Mouse (Mus musculus) C2C12 (cell line): ENCODE data around the gene Ttll10. TPM values are rescaled to one million over a fixed set of nuclear protein-coding genes. Genes with fewer than 3 reads are reported as not detected.

ENCODE experiments used
- H3K27me3 ChIP-seq: one replicate; pipeline ENCODE4 v1.6.1; 2011; ENCODE audit not compliant: control insufficient read depth, insufficient read depth, insufficient read length
- H3K36me3 ChIP-seq: one replicate; pipeline ENCODE4 v1.6.1; 2011; ENCODE audit not compliant: control insufficient read depth, insufficient read depth
- H3K4me3 ChIP-seq: one replicate; pipeline ENCODE4 v1.5.1; 2011; ENCODE audit warnings: mild to moderate bottlenecking, control low read depth; ENCODE audit not compliant: poor library complexity, insufficient read depth, severe bottlenecking
- H3K79me2 ChIP-seq: one replicate; pipeline ENCODE4 v1.6.1; 2011; ENCODE audit not compliant: control insufficient read depth, insufficient read depth
- H3K79me3 ChIP-seq: one replicate; pipeline ENCODE4 v1.6.1; 2011; ENCODE audit warnings: low read depth, control low read depth
- H3ac ChIP-seq: one replicate; pipeline ENCODE3; 2011; ENCODE audit warnings: low read depth; ENCODE audit not compliant: control insufficient read depth, insufficient read length
- CEBPB ChIP-seq: IDR thresholded peaks from one replicate; pipeline ENCODE4 v1.6.1; 2011; ENCODE audit warnings: low read depth, mild to moderate bottlenecking, control low read depth, moderate library complexity
- CTCF ChIP-seq: IDR thresholded peaks from one replicate; pipeline ENCODE4 v1.5.1; 2011; ENCODE audit not compliant: control insufficient read depth, insufficient read depth, insufficient read length
- FOSL1 ChIP-seq: IDR thresholded peaks from one replicate; pipeline ENCODE4 v1.8.0; 2011; ENCODE audit warnings: mild to moderate bottlenecking, low read length; ENCODE audit not compliant: poor library complexity, insufficient read depth, severe bottlenecking
- MAX ChIP-seq: IDR thresholded peaks from one replicate; pipeline ENCODE4 v1.6.1; 2011; ENCODE audit warnings: mild to moderate bottlenecking, control low read depth
- MYOD1 ChIP-seq: IDR thresholded peaks from one replicate; pipeline ENCODE4 v1.6.1; 2011; ENCODE audit warnings: low read depth; ENCODE audit not compliant: control insufficient read depth, insufficient read length
- MYOG ChIP-seq: IDR thresholded peaks from one replicate; pipeline ENCODE4 v1.6.1; 2011; ENCODE audit not compliant: control insufficient read depth, insufficient read length; ENCODE audit errors: extremely low read depth
- USF1 ChIP-seq: IDR thresholded peaks from one replicate; pipeline ENCODE4 v1.6.1; 2011; ENCODE audit warnings: low read depth, mild to moderate bottlenecking, control low read depth, moderate library complexity
- polyA plus RNA-seq: library from polyadenylated mRNA; unstranded; fragments of >200 nt; fragmentation: generic; extraction: Trizol; gene quantifications from one replicate; pipeline ENCODE4 v1.2.1, GENCODE M21; 2012; ENCODE audit warnings: missing spikeins

The Ttll10 gene
- polyA plus RNA-seq, 1 experiment = not detected

GRCm38 (mm10) chr4:156034301-156034700 is 24.9 kb downstream of the Ttll10 start:
- TF ChIP-seq USF1 (no peak), CTCF (no peak), MAX (no peak), CEBPB (no peak), MYOD1 (no peak), FOSL1 (no peak), MYOG (no peak)
- Histone ChIP-seq H3K79me3 (no peaks in the 10 kb centered on the region), H3K4me3 (no peak overlapping the region), H3ac (no peak overlapping the region), H3K36me3 (no peaks in the 10 kb centered on the region), H3K27me3 (peaks cover 19% of the 10 kb centered on the region), H3K79me2 (no peaks in the 10 kb centered on the region)

DNA sequence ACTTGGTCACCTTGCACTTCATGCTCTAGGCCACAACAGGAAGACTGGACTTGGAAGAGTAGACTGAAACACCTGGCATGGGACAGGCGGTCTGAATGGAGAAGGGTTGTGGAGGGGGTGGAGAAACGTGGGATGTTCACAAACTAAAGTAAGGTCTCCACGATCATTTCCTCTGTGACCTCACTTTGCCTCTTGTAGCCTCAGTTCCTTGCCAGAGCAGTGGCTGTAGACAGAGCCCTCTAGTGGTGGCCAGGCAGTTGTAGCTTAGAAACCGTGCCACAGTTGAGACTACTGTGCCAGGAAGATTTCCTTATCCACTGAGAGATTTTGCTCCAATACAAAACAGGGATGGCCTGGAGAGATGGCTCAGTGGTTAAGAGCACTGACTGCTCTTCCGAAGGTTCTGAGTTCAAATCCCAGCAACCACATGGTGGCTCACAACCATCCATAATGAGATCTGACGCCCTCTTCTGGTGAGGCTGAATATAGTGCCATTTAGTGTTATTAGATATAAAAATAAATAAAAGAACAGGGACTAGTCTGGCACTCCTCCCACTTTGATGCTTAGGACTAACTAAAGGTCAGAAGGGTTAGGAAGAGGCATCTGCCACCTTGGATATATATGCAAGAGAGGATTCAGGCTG is 25.6 kb downstream of the Ttll10 start:
- no peaks in the 10 kb centered on the region for H3K79me2 ChIP-seq
- no peak for TF ChIP-seq FOSL1
- TF ChIP-seq CTCF = peak; percentile 45
- no peaks in the 10 kb centered on the region for H3K79me3 ChIP-seq
- H3K4me3 ChIP-seq = no peak overlapping the region
- no peaks in the 10 kb centered on the region for H3K36me3 ChIP-seq
- H3ac ChIP-seq = no peak overlapping the region
- peaks cover 19% of the 10 kb centered on the region for H3K27me3 ChIP-seq

DNA sequence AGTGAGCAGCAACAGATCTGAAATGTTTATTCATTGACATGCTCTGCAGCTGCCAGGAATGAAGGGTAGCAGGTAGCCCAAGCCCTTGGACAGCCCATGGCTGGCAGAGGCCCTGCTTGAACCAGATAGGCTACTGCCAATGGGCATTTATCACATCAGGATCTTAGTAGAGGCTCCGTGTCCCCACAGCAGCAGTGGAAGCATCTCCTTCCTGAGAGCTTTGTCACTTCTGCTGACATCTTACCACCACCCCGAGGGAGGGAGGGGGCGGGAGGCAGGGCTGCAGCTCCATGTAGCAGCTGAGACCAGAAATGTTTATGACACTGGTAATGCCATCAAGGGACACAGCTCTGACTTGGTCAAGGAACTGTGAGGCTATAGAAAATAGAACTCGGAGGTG is 26.4 kb downstream of the Ttll10 start:
- no peak for TF ChIP-seq CEBPB
- no peak for TF ChIP-seq MYOG
- TF ChIP-seq FOSL1 = no peak
- TF ChIP-seq CTCF = no peak
- no peak for TF ChIP-seq USF1
- no peak for TF ChIP-seq MYOD1
- no peak for TF ChIP-seq MAX
- no peak overlapping the region for H3K4me3 ChIP-seq
- no peaks in the 10 kb centered on the region for H3K36me3 ChIP-seq
- no peak overlapping the region for H3ac ChIP-seq
- no peaks in the 10 kb centered on the region for H3K79me2 ChIP-seq
- H3K79me3 ChIP-seq = no peaks in the 10 kb centered on the region
- peaks cover 19% of the 10 kb centered on the region for H3K27me3 ChIP-seq

DNA sequence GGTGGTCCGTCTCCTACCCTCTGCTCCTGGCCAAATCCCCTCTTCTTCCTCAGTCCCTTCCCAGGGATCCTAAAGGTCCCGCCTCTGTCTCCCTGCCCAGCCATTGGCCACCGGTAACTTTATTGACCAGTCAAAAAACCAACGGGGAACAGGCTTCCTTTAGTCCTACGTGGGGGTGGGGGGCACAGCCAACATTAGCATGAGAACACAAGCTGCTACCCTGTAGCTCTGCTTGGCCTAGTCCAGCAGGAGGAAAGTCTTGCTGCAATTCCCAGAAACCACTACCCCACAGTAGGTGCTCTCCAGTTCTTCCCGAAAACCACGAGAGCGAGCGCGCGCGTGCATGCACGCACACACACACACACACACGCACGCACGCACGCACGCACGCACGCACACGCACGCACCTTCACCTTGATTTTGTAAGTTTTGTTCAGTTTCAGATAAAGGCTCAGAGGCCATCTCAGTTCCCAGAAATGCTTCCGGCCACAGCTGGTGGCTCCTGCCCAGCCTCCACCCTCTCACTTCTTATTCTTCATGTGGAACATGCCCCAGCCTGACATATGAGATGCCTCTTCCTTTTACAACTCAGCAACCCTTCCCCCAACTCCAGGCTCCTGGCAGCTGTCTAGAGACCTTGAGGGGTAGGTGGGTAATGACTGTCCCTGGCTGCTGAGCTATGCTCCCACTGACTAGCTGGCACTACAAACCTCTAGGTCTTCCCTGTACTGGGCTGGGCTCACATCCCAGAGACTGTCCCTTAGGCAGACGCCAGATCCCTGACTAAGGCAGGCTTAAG is 27.4 kb downstream of the Ttll10 start:
- no peaks in the 10 kb centered on the region for H3K36me3 ChIP-seq
- H3K79me2 ChIP-seq = no peaks in the 10 kb centered on the region
- no peak for TF ChIP-seq MYOG
- TF ChIP-seq USF1 = no peak
- peak; percentile 47 for TF ChIP-seq MYOD1
- H3K79me3 ChIP-seq = no peaks in the 10 kb centered on the region
- peak overlapping the region; percentile 39 for H3ac ChIP-seq
- H3K4me3 ChIP-seq = peak overlapping the region; percentile 30
- H3K27me3 ChIP-seq = peaks cover 19% of the 10 kb centered on the region

- TF ChIP-seq USF1 = no peak
- no peak for TF ChIP-seq CTCF
- TF ChIP-seq FOSL1 = no peak
- no peak for TF ChIP-seq CEBPB
- H3K79me2 ChIP-seq = no peaks in the 10 kb centered on the region
- H3K79me3 ChIP-seq = no peaks in the 10 kb centered on the region
- H3K27me3 ChIP-seq = peaks cover 18% of the 10 kb centered on the region
- peak overlapping the region; percentile 30 for H3K4me3 ChIP-seq
- peak overlapping the region; percentile 53 for H3ac ChIP-seq
- H3K36me3 ChIP-seq = no peaks in the 10 kb centered on the region
Observed at GRCm38 (mm10) chr4:156031255-156031592, 28.0 kb downstream of the Ttll10 start.

- H3K36me3 ChIP-seq = no peaks in the 10 kb centered on the region
- H3K79me2 ChIP-seq = no peaks in the 10 kb centered on the region
- TF ChIP-seq USF1 (no peak), MYOG (no peak), CEBPB (no peak), CTCF (no peak), FOSL1 (no peak), MYOD1 (no peak), MAX (no peak)
- no peaks in the 10 kb centered on the region for H3K79me3 ChIP-seq
- no peak overlapping the region for H3K4me3 ChIP-seq
- H3K27me3 ChIP-seq = peaks cover 12% of the 10 kb centered on the region
- H3ac ChIP-seq = peak overlapping the region; percentile 53
Observed at GRCm38 (mm10) chr4:156030651-156031118, 28.5 kb downstream of the Ttll10 start.
